Mouse (Mus musculus): ENCODE measurements around the gene Gm6164. TPM values are rescaled to one million over a fixed set of nuclear protein-coding genes. Genes with fewer than 3 reads are reported as not detected.
"Not testable (repeated sequence)": the region's sequence is repeated elsewhere in the genome, so short reads cannot be mapped to it uniquely, and the experiment has no call there.

Gene Gm6164
- not detected in 2 replicates for polyA plus RNA-seq (2015; fragmentation: Nextera tagmentation; extraction: Ambion mirVana)

DNA sequence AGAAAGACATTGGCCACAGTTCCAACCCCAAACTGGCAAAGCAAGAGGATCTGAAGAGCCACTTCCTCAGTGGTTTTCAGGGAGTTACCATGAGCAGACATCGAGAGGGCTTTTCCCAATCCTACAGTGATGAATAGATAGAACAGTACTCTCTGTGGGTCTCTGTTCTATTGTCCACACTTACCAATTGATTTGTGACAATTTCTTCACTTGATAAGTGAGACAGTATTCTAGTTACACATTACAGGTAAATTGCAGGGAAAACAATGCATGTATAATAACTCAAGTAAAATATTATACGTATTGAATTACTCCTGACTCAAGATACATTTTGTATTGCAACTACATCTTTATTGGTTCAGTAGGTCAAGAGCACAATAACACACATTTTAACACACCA lies at the start of gene Gm6164:
Gm6164 (minus strand) TSS at position 101 of the 400 bp plus-strand sequence.
- H3K27me3 ChIP-seq; H3K4me1 ChIP-seq; H3K4me3 ChIP-seq; H3K4me2 ChIP-seq (replicated peaks); H3K9ac ChIP-seq (replicated peaks); ATAC-seq (replicated peaks); H3K9me3 ChIP-seq; H3K36me3 ChIP-seq; H3K27ac ChIP-seq (replicated peaks): not testable (repeated sequence)
- no CpG with 5 or more reads among the region's 2 CpGs for WGBS

DNA sequence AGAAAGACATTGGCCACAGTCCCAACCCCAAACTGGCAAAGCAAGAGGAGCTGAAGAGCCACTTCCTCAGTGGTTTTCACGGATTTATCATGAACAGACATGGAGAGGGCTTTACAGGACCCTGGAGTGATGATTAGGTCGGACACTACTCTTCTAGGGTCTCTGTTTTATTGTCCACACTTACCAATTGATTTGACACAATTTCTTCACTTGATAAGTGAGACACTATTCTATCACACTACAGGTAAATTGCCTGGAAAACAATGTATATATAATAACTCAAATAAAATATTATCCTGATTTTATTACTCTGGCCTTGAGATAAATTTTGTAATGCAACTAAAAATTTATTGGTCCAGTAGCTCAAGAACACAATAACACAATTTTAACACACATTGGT lies 28.3 kb upstream of the Gm6164 start, which contains the start of gene Gm4498:
Gm4498 (minus strand) TSS at position 101 of the 400 bp plus-strand sequence.
- H3K4me3 ChIP-seq; H3K27me3 ChIP-seq; H3K36me3 ChIP-seq; H3K9me3 ChIP-seq; ATAC-seq (replicated peaks); H3K4me1 ChIP-seq; H3K27ac ChIP-seq (replicated peaks); H3K9ac ChIP-seq (replicated peaks); H3K4me2 ChIP-seq (replicated peaks): not testable (repeated sequence)
- no CpG with 5 or more reads among the region's 2 CpGs for WGBS

DNA sequence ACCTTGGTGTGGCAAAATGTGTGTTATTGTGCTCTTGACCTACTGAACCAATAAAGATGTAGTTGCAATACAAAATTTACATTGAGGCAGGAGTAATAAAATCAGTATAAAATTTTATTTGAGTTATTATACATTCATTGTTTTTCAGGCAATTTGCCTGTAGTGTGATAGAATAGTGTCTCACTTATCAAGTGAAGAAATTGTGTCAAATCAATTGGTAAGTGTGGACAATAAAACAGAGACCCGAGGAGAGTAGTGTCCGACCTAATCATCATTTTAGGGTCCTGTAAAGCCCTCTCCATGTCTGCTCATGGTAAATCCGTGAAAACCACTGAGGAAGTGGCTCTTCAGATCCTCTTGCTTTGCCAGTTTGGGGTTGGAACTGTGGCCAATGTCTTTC lies 12.0 kb downstream of the Gm6164 start, which contains the start of gene Vmn1r95:
Vmn1r95 (plus strand) TSS at position 301 of the 400 bp plus-strand sequence.
- H3K36me3 ChIP-seq; H3K4me3 ChIP-seq; H3K9ac ChIP-seq (replicated peaks); ATAC-seq (replicated peaks); H3K4me2 ChIP-seq (replicated peaks); H3K27ac ChIP-seq (replicated peaks); H3K9me3 ChIP-seq; H3K4me1 ChIP-seq; H3K27me3 ChIP-seq: not testable (repeated sequence)
- no CpG with 5 or more reads among the region's 3 CpGs for WGBS

DNA sequence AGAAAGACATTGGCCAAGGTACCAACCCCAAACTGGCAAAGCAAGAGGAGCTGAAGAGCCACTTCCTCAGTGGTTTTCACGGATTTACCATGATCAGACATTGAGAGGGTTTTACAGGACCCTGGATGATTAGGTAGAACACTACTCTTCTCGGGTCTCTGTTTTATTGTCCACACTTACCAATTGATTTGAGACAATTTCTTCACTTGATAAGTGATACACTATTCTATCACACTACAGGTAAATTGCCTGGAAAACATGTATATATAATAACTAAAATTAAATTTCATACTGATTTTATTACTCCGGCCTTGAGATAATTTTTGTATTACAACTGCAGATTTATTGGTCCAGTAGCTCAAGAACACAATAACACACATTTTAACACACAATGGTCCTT lies 37.1 kb downstream of the Gm6164 start, which contains the start of gene Vmn1r94:
Vmn1r94 (minus strand) TSS at position 101 of the 400 bp plus-strand sequence.
- not testable (repeated sequence) for H3K9me3 ChIP-seq; H3K4me3 ChIP-seq; H3K27me3 ChIP-seq; H3K36me3 ChIP-seq; ATAC-seq (replicated peaks); H3K4me2 ChIP-seq (replicated peaks); H3K4me1 ChIP-seq; H3K27ac ChIP-seq (replicated peaks); H3K9ac ChIP-seq (replicated peaks)
- WGBS: no CpG with 5 or more reads among the region's 3 CpGs

Other genes starting within 250 kb of the Gm6164 start
- not detected in 2 replicates for gene Ceacam20, start 240.2 kb downstream of the Gm6164 start, polyA plus RNA-seq (2015; fragmentation: Nextera tagmentation; extraction: Ambion mirVana)
- gene Nlrp9b, start 214.1 kb downstream of the Gm6164 start, polyA plus RNA-seq (2015; fragmentation: Nextera tagmentation; extraction: Ambion mirVana): not detected in 2 replicates
- gene Vmn1r91, start 105.9 kb downstream of the Gm6164 start, polyA plus RNA-seq (2015; fragmentation: Nextera tagmentation; extraction: Ambion mirVana): not detected in 2 replicates
- gene Gm16442, start 83.0 kb downstream of the Gm6164 start, polyA plus RNA-seq (2015; fragmentation: Nextera tagmentation; extraction: Ambion mirVana): not detected in 2 replicates
- not detected in 2 replicates for gene Vmn1r93, start 66.5 kb downstream of the Gm6164 start, polyA plus RNA-seq (2015; fragmentation: Nextera tagmentation; extraction: Ambion mirVana)
- not detected in 2 replicates for gene Vmn1r94, start 37.2 kb downstream of the Gm6164 start, polyA plus RNA-seq (2015; fragmentation: Nextera tagmentation; extraction: Ambion mirVana)
- gene Vmn1r95, start 11.9 kb downstream of the Gm6164 start, polyA plus RNA-seq (2015; fragmentation: Nextera tagmentation; extraction: Ambion mirVana): not detected in 2 replicates
- not detected in 2 replicates for gene Gm4498, start 28.2 kb upstream of the Gm6164 start, polyA plus RNA-seq (2015; fragmentation: Nextera tagmentation; extraction: Ambion mirVana)
- not detected in 2 replicates for gene Gm5890, start 57.2 kb upstream of the Gm6164 start, polyA plus RNA-seq (2015; fragmentation: Nextera tagmentation; extraction: Ambion mirVana)
- gene Gm4133, start 128.5 kb upstream of the Gm6164 start, polyA plus RNA-seq (2015; fragmentation: Nextera tagmentation; extraction: Ambion mirVana): not detected in 2 replicates
- gene Gm5728, start 169.8 kb upstream of the Gm6164 start, polyA plus RNA-seq (2015; fragmentation: Nextera tagmentation; extraction: Ambion mirVana): not detected in 2 replicates
- gene Vmn1r100, start 212.3 kb upstream of the Gm6164 start, polyA plus RNA-seq (2015; fragmentation: Nextera tagmentation; extraction: Ambion mirVana): not detected in 2 replicates
- gene Vmn1r101, start 237.0 kb upstream of the Gm6164 start, polyA plus RNA-seq (2015; fragmentation: Nextera tagmentation; extraction: Ambion mirVana): not detected in 2 replicates